Mouse (Mus musculus) lung, postnatal 0 days (tissue): ENCODE measurements around the gene Ipo9.

Source experiments
- CTCF ChIP-seq: IDR thresholded peaks from 2 replicates; pipeline ENCODE4 v1.5.1; 2016; ENCODE audit warnings: antibody characterized with exemption, mild to moderate bottlenecking
- EP300 ChIP-seq: IDR thresholded peaks from 2 replicates; pipeline ENCODE4 v1.6.1; 2016; ENCODE audit warnings: antibody characterized with exemption, mild to moderate bottlenecking, control low read depth

DNA sequence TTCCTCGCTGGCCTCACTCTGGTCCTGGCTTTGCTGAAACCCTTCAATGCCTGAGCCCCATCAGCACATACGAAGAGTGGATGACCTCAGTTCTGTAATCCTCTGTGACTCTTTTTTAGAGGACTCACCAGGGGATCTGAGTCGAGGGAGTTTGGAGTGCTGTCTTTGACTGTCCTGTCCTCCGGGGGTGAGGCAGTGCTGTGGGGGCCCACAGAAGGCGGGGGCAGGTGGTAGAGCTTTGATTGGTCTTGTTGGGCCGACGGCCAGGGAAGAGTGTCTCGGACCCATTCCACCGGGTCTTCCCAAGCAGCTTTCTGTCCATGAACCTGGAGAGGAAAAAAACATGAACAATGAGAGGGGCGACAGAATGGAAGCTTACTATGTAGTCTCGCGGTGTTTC, 13.2 kb upstream of the Ipo9 start:
- TF ChIP-seq CTCF = no peak
- TF ChIP-seq EP300 = no peak
